Mouse (Mus musculus): Measurements from ENCODE around the gene Klhdc1.

The Klhdc1 gene

GRCm38 (mm10) chr12:69227776-69228466 lies 13.1 kb upstream of the Klhdc1 start, which contains the start of gene Pole2:
Gene Pole2, minus strand, starts transcription at chr12:69228195.
- DNase-seq (ENCODE audit: low read depth, low spot score), result peak; percentile 78

GRCm38 (mm10) chr12:69229251-69229650 lies 11.7 kb upstream of the Klhdc1 start:
- DNase-seq (ENCODE audit: low read depth, low spot score), result no peak

- no peak for DNase-seq (ENCODE audit: low read depth, low spot score)
Measured at GRCm38 (mm10) chr12:69235782-69236181, 5.2 kb upstream of the Klhdc1 start.

GRCm38 (mm10) chr12:69238284-69238683 lies 2.7 kb upstream of the Klhdc1 start:
- peak; percentile 19 for DNase-seq (ENCODE audit: low read depth, low spot score)

GRCm38 (mm10) chr12:69241405-69241770 lies 412 bp downstream of the Klhdc1 start:
- no peak for DNase-seq (ENCODE audit: low read depth, low spot score)

GRCm38 (mm10) chr12:69241771-69242431 lies 925 bp downstream of the Klhdc1 start:
- DNase-seq (ENCODE audit: low read depth, low spot score), result peak; percentile 90

GRCm38 (mm10) chr12:69249766-69250165 lies 8.8 kb downstream of the Klhdc1 start:
- no peak for DNase-seq (ENCODE audit: low read depth, low spot score)

GRCm38 (mm10) chr12:69250756-69251155 lies 9.8 kb downstream of the Klhdc1 start:
- DNase-seq (ENCODE audit: low read depth, low spot score), result no peak

GRCm38 (mm10) chr12:69253806-69254205 lies 12.8 kb downstream of the Klhdc1 start:
- DNase-seq (ENCODE audit: low read depth, low spot score), result no peak

- no peak for DNase-seq (ENCODE audit: low read depth, low spot score)
Measured at GRCm38 (mm10) chr12:69257836-69258235, 16.9 kb downstream of the Klhdc1 start.

GRCm38 (mm10) chr12:69262251-69262650 lies 21.3 kb downstream of the Klhdc1 start:
- no peak for DNase-seq (ENCODE audit: low read depth, low spot score)

GRCm38 (mm10) chr12:69265031-69265430 lies 24.1 kb downstream of the Klhdc1 start:
- no peak for DNase-seq (ENCODE audit: low read depth, low spot score)

- peak; percentile 44 for DNase-seq (ENCODE audit: low read depth, low spot score)
Measured at GRCm38 (mm10) chr12:69267956-69268632, 27.1 kb downstream of the Klhdc1 start.

- no peak for DNase-seq (ENCODE audit: low read depth, low spot score)
Measured at GRCm38 (mm10) chr12:69268956-69269355, 28.0 kb downstream of the Klhdc1 start.

- DNase-seq (ENCODE audit: low read depth, low spot score), result no peak
Measured at GRCm38 (mm10) chr12:69279931-69280469, 39.0 kb downstream of the Klhdc1 start.

GRCm38 (mm10) chr12:69280915-69281314 lies 39.9 kb downstream of the Klhdc1 start:
- no peak for DNase-seq (ENCODE audit: low read depth, low spot score)

- DNase-seq (ENCODE audit: low read depth, low spot score), result no peak
Measured at GRCm38 (mm10) chr12:69283146-69283545, 42.2 kb downstream of the Klhdc1 start.

GRCm38 (mm10) chr12:69287535-69287934 lies 46.6 kb downstream of the Klhdc1 start:
- DNase-seq (ENCODE audit: low read depth, low spot score), result no peak

- DNase-seq (ENCODE audit: low read depth, low spot score), result no peak
Measured at GRCm38 (mm10) chr12:69288699-69289098, 47.7 kb downstream of the Klhdc1 start.

GRCm38 (mm10) chr12:69292401-69292800 lies 51.4 kb downstream of the Klhdc1 start:
- no peak for DNase-seq (ENCODE audit: low read depth, low spot score)

GRCm38 (mm10) chr12:69293815-69294214 lies 52.8 kb downstream of the Klhdc1 start:
- no peak for DNase-seq (ENCODE audit: low read depth, low spot score)

- DNase-seq (ENCODE audit: low read depth, low spot score), result no peak
Measured at GRCm38 (mm10) chr12:69294936-69295335, 54.0 kb downstream of the Klhdc1 start.

Measured in brain, adult 2 months (tissue).